Mouse (Mus musculus) neural tube, embryonic 15.5 days (tissue): ENCODE data around the gene Ace. TPM values are rescaled to one million over a fixed set of nuclear protein-coding genes. Genes with fewer than 3 reads are reported as not detected.

ENCODE experiments used
- ATAC-seq: fragments of 200-750 bp; cut with Nextera tagmentation; 2 replicates; pipeline ENCODE4 v1.8.0; 2017; ENCODE audit warnings: mild to moderate bottlenecking, moderate TSS enrichment, moderate library complexity; ENCODE audit not compliant: low FRiP score
- H3K27ac ChIP-seq: fragments of 300-500 bp; sonication (generic); replicated peaks from 2 replicates; pipeline ENCODE4 v1.5.1; 2015; ENCODE audit warnings: mild to moderate bottlenecking, inconsistent platforms
- H3K27me3 ChIP-seq: fragments of 300-500 bp; sonication (generic); replicated peaks from 2 replicates; pipeline ENCODE4 v1.6.1; 2015; ENCODE audit warnings: inconsistent platforms
- H3K36me3 ChIP-seq: fragments of 300-500 bp; sonication (generic); 2 replicates; pipeline ENCODE4 v1.6.1; 2015; ENCODE audit warnings: inconsistent platforms
- H3K4me1 ChIP-seq: fragments of 300-500 bp; sonication (generic); 2 replicates; pipeline ENCODE4 v1.6.1; 2015; ENCODE audit warnings: inconsistent platforms
- H3K4me2 ChIP-seq: fragments of 300-500 bp; sonication (generic); 2 replicates; pipeline ENCODE4 v1.6.1; 2015; ENCODE audit warnings: inconsistent platforms, mild to moderate bottlenecking, moderate library complexity
- H3K4me3 ChIP-seq: fragments of 300-500 bp; sonication (generic); replicated peaks from 2 replicates; pipeline ENCODE4 v1.5.1; 2015; ENCODE audit warnings: mild to moderate bottlenecking, inconsistent platforms
- H3K9ac ChIP-seq: fragments of 300-500 bp; sonication (generic); replicated peaks from 2 replicates; pipeline ENCODE4 v1.6.1; 2015; ENCODE audit warnings: mild to moderate bottlenecking, inconsistent platforms
- H3K9me3 ChIP-seq: fragments of 300-500 bp; sonication (generic); replicated peaks from 2 replicates; pipeline ENCODE4 v1.6.1; 2016; ENCODE audit warnings: inconsistent platforms
- WGBS: fragments of 180-500 bp; shearing (Covaris S2); methylation state at CpG from one replicate; pipeline ENCODE4 v1.1.7; 2015; ENCODE audit warnings: mixed read lengths; 5-methylcytosine and 5-hydroxymethylcytosine counted together
- polyA plus RNA-seq: library from polyadenylated mRNA; unstranded; fragments of >200 nt; fragmentation: Nextera tagmentation; extraction: Ambion mirVana; gene quantifications from 2 replicates; pipeline ENCODE4 v1.2.1, GENCODE M21; 2015

Gene Ace
- polyA plus RNA-seq: 4.1 and 4.2 TPM in 2 replicates

- peaks cover 46% of the 10 kb centered on the region for H3K27me3 ChIP-seq
- ATAC-seq: peak; percentile 78
- H3K27ac ChIP-seq: peak within 1 kb of the TSS; percentile 1; the same call in 1 of the 2 replicates
These were observed at the start of gene Ace for GRCm38 (mm10) chr11:105967741-105968574. Gene Ace (plus strand): TSS chr11:105967945.

GRCm38 (mm10) chr11:105920098-105920785 is 47.5 kb upstream of the Ace start:
- 82% methylated on average over 3 of the region's 3 CpGs for WGBS

More at GRCm38 (mm10) chr11:105967741-105968574, at the start of gene Ace:
- H3K9ac ChIP-seq: peak within 1 kb of the TSS; percentile 51
- peaks cover 18% of the 10 kb centered on the region for H3K4me1 ChIP-seq
- H3K9me3 ChIP-seq: no peaks in the 10 kb centered on the region
- H3K4me2 ChIP-seq: peak within 1 kb of the TSS; percentile 90
- WGBS: under 1% methylated on average over 72 of the region's 76 CpGs
- peak within 1 kb of the TSS; percentile 51 for H3K4me3 ChIP-seq
- H3K36me3 ChIP-seq: no peaks in the 10 kb centered on the region

DNA sequence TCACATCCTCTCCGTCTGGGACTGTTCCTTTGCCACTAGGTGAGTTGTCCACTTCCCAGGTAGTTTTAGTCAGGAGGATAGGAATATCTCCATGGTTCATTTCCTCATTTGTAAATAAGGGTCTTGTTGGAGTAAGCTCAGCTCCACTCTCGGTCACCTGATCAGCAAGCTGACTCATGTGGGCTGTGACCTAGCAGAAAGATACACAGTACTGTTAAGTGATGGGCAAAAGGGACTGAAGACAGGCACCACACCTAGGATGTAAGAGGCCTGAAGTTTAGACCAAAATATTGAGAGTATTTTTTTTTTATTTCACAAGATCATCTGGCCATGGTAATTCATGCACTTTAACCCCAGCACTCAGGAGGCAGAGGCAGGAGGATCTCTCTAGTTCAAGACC is 46.9 kb upstream of the Ace start:
- Histone ChIP-seq H3K4me2 (no peak overlapping the region), H3K4me1 (no peaks in the 10 kb centered on the region), H3K27me3 (no peaks in the 10 kb centered on the region), H3K27ac (no peak overlapping the region), H3K9ac (no peak overlapping the region), H3K36me3 (peaks cover 84% of the 10 kb centered on the region), H3K4me3 (no peak overlapping the region), H3K9me3 (no peaks in the 10 kb centered on the region)
- WGBS: 94% methylated on average over 2 of the region's 2 CpGs
- no peak for ATAC-seq

More at GRCm38 (mm10) chr11:105920098-105920785, 47.5 kb upstream of the Ace start:
- Histone ChIP-seq H3K36me3 (peaks cover 84% of the 10 kb centered on the region), H3K4me2 (no peak overlapping the region), H3K9ac (no peak overlapping the region), H3K9me3 (no peaks in the 10 kb centered on the region), H3K27ac (no peak overlapping the region), H3K4me1 (no peaks in the 10 kb centered on the region), H3K4me3 (no peak overlapping the region), H3K27me3 (no peaks in the 10 kb centered on the region)
- no peak for ATAC-seq

- H3K27me3 ChIP-seq: no peaks in the 10 kb centered on the region
- no peaks in the 10 kb centered on the region for H3K9me3 ChIP-seq
- ATAC-seq: no peak
- H3K4me2 ChIP-seq: no peak overlapping the region
- no peaks in the 10 kb centered on the region for H3K4me1 ChIP-seq
- WGBS: 96% methylated on average over 5 of the region's 5 CpGs
- no peak overlapping the region for H3K9ac ChIP-seq
- no peak overlapping the region for H3K4me3 ChIP-seq
- H3K27ac ChIP-seq: no peak overlapping the region
- H3K36me3 ChIP-seq: peaks cover 80% of the 10 kb centered on the region
These were observed 46.5 kb upstream of the Ace start for GRCm38 (mm10) chr11:105921275-105921674.

- H3K4me2 ChIP-seq: no peak overlapping the region
- ATAC-seq: no peak
- peaks cover 66% of the 10 kb centered on the region for H3K36me3 ChIP-seq
- H3K4me3 ChIP-seq: no peak overlapping the region
- peaks cover 3% of the 10 kb centered on the region; the same call in 1 of the 2 replicates for H3K4me1 ChIP-seq
- H3K27ac ChIP-seq: no peak overlapping the region
- H3K27me3 ChIP-seq: no peaks in the 10 kb centered on the region
- H3K9me3 ChIP-seq: no peaks in the 10 kb centered on the region
- 80% methylated on average over 20 of the region's 20 CpGs for WGBS
- no peak overlapping the region for H3K9ac ChIP-seq
These were observed 44.7 kb upstream of the Ace start for GRCm38 (mm10) chr11:105922769-105923663.

DNA sequence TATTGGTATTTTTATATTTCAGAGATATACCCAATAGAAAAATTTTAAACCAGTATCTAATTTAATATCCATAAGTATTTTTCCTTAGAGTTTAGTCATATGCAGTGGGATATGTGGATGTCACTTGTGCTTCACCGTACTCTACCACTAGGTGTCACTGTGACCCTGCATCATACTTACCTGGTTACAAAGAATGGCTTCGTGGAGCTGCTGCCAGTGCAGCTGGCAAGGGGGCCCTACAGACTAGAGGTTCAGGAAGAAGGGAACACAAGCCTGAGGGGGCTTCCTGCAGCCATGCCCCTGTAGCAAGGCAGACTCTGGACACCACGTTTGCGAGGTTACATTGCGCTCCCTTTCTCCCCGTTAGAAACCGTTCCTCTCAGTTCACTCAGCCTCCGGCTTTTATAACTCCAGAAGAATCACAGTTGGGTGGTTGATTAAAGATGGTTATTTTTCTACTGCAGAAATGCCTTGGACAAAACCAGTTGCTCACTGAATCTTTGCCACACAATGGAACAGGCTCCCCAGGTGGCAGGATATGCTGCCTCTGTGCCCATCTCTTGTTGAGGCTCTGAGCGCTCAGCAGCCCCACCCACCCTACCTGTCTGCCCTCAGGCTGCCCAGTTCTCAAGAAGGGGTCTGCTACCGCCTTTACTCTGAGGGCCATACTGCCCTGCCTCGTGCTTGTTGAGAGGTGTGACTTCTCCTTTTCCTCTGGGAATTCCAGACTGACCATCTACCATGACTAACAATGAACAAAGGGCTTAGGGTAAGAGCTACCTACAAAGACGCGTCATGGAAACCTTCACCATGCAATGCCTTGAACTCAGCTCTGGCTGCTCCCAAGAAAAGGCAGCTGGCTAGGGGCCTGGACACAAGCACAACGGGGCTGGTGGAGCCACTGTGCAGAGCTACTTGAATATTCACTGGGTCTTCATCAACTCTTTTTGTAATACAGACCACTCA is 40.4 kb upstream of the Ace start:
- H3K4me1 ChIP-seq: peaks cover 3% of the 10 kb centered on the region; the same call in 1 of the 2 replicates
- H3K4me2 ChIP-seq: no peak overlapping the region
- no peak overlapping the region for H3K9ac ChIP-seq
- no peak overlapping the region for H3K4me3 ChIP-seq
- H3K9me3 ChIP-seq: no peaks in the 10 kb centered on the region
- peaks cover 28% of the 10 kb centered on the region for H3K36me3 ChIP-seq
- WGBS: 59% methylated on average over 14 of the region's 14 CpGs
- ATAC-seq: peak; percentile 78; the same call in 1 of the 2 replicates
- H3K27ac ChIP-seq: no peak overlapping the region
- H3K27me3 ChIP-seq: no peaks in the 10 kb centered on the region

- ATAC-seq: no peak
- Histone ChIP-seq H3K4me1 (peaks cover 3% of the 10 kb centered on the region; the same call in 1 of the 2 replicates), H3K9ac (no peak overlapping the region), H3K9me3 (no peaks in the 10 kb centered on the region), H3K27me3 (no peaks in the 10 kb centered on the region), H3K27ac (no peak overlapping the region), H3K4me3 (no peak overlapping the region), H3K4me2 (no peak overlapping the region), H3K36me3 (peaks cover 20% of the 10 kb centered on the region)
- 76% methylated on average over 5 of the region's 5 CpGs for WGBS
These were observed 39.6 kb upstream of the Ace start for GRCm38 (mm10) chr11:105928171-105928570.

DNA sequence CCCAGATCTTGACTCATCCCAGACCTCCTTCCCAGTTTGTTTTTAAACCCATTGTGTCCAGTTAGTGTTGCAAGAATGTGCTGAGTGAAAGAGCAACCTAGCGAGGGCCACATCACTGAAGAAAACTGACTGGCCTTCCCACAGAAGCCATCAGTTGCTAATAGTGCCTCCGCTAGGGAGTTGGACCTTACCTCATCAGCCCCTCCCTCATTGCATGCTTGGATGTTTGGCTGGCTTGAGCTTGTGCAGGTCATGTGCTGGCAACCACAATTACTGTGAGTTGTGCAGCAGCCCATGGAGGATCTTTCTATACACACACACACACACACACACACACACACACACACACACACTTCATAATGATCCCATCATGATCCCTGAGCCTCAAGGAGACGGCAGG is 36.4 kb upstream of the Ace start:
- no peaks in the 10 kb centered on the region for H3K9me3 ChIP-seq
- WGBS: 93% methylated on average over 3 of the region's 3 CpGs

GRCm38 (mm10) chr11:105933746-105934145 is 34.0 kb upstream of the Ace start:
- Histone ChIP-seq H3K27ac (no peak overlapping the region), H3K36me3 (peaks cover 8% of the 10 kb centered on the region; the same call in 1 of the 2 replicates), H3K4me2 (no peak overlapping the region), H3K9ac (no peak overlapping the region), H3K4me1 (no peaks in the 10 kb centered on the region), H3K9me3 (no peaks in the 10 kb centered on the region), H3K27me3 (no peaks in the 10 kb centered on the region), H3K4me3 (no peak overlapping the region)
- ATAC-seq: no peak
- 91% methylated on average over 8 of the region's 8 CpGs for WGBS

More for the DNA sequence above, 36.4 kb upstream of the Ace start:
- no peak for ATAC-seq
- H3K27me3 ChIP-seq: no peaks in the 10 kb centered on the region
- no peak overlapping the region for H3K4me2 ChIP-seq
- no peak overlapping the region for H3K9ac ChIP-seq
- H3K27ac ChIP-seq: no peak overlapping the region
- H3K4me1 ChIP-seq: peaks cover 3% of the 10 kb centered on the region; the same call in 1 of the 2 replicates
- H3K36me3 ChIP-seq: peaks cover 11% of the 10 kb centered on the region; the same call in 1 of the 2 replicates
- H3K4me3 ChIP-seq: no peak overlapping the region

DNA sequence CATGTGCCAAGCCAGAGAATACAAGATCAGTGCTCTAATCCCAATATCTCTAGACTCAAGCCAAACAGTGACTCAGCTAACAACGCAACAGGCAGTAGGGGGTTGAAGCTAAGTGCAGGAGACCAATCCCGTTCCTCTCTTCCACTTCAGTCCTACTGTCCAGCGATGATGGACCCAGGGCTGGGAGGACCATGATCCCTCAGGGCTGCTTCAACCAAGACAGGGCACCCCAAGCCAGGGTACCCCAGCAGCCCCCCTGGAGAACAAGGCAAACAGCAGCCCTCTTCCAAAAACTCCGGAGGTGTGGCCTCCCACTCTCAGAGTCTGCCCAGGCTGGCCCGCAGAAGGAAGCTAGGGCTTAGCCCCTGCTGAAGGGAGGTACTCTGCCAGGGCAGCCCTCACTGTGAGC is 33.4 kb upstream of the Ace start:
- H3K4me1 ChIP-seq: no peaks in the 10 kb centered on the region
- H3K36me3 ChIP-seq: peaks cover 8% of the 10 kb centered on the region; the same call in 1 of the 2 replicates
- H3K4me2 ChIP-seq: no peak overlapping the region
- no peaks in the 10 kb centered on the region for H3K9me3 ChIP-seq
- H3K27me3 ChIP-seq: no peaks in the 10 kb centered on the region
- ATAC-seq: no peak
- H3K4me3 ChIP-seq: no peak overlapping the region
- WGBS: 87% methylated on average over 5 of the region's 5 CpGs
- H3K27ac ChIP-seq: no peak overlapping the region
- no peak overlapping the region for H3K9ac ChIP-seq
